Mouse (Mus musculus) olfactory bulb, adult 2 months (tissue): Measurements from ENCODE around the gene Grap2.
"Not testable (repeated sequence)": the region's sequence is repeated elsewhere in the genome, so short reads cannot be mapped to it uniquely, and the experiment has no call there.

Source experiments
- CTCF ChIP-seq: fragments of 200-500 bp; IDR thresholded peaks from 2 replicates; pipeline ENCODE4 v1.5.1; 2012; ENCODE audit warnings: low read depth, mild to moderate bottlenecking, low read length, moderate library complexity; ENCODE audit not compliant: insufficient read depth
- POLR2A ChIP-seq: fragments of 200-500 bp; IDR thresholded peaks from 2 replicates; pipeline ENCODE4 v1.6.1; 2012; ENCODE audit warnings: mild to moderate bottlenecking, low read depth, low read length, moderate library complexity; ENCODE audit not compliant: insufficient read depth

DNA sequence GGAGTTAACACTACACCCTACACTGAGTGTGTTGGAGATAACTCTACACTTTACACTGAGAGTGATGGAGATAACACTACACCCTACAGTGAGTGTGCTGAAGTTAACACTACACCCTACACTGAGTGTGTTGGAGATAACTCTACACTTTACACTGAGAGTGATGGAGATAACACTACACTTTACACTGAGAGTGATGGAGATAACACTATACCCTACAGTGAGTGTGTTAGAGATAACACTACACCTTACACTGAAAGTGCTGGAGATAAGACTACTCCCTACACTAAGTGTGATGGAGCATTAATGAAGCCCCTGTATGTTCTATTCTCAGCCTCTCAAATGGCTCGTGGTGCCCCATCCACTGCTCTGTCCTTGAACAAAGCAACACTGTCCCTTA, 8.2 kb downstream of the Grap2 start:
- TF ChIP-seq POLR2A, CTCF: not testable (repeated sequence)
